Mouse (Mus musculus) lung, adult 2 months (tissue): ENCODE results near the gene Rps27. TPM values are rescaled to one million over a fixed set of nuclear protein-coding genes. Genes with fewer than 3 reads are reported as not detected.
A peak's percentile ranks its signal among the peaks of the same experiment; 100 is the strongest.

Source experiments
- DNase-seq: peaks from one replicate; pipeline ENCODE4 v3.0.0; 2022
- H3K4me1 ChIP-seq: fragments of 200-500 bp; 2 replicates; pipeline ENCODE4 v1.6.1; 2011; ENCODE audit warnings: low read length; ENCODE audit not compliant: control insufficient read depth, insufficient read depth
- H3K4me3 ChIP-seq: fragments of 200-500 bp; replicated peaks from 2 replicates; pipeline ENCODE3; 2011; ENCODE audit warnings: low read depth, mild to moderate bottlenecking, control low read depth, low read length; ENCODE audit errors: extremely low read depth
- CTCF ChIP-seq: fragments of 200-500 bp; IDR thresholded peaks from 2 replicates; pipeline ENCODE4 v1.5.1; 2011; ENCODE audit warnings: mild to moderate bottlenecking, low read length, control low read depth; ENCODE audit not compliant: insufficient read depth
- POLR2A ChIP-seq: fragments of 200-500 bp; IDR thresholded peaks from 2 replicates; pipeline ENCODE4 v1.6.1; 2011; ENCODE audit warnings: low read depth, mild to moderate bottlenecking, control low read depth, low read length, borderline replicate concordance; ENCODE audit errors: extremely low read depth
- WGBS: fragments of 180-500 bp; shearing (Covaris S2); methylation state at CpG from one replicate; pipeline ENCODE4 v1.1.7; 2018; 5-methylcytosine and 5-hydroxymethylcytosine counted together
- polyA plus RNA-seq: library from polyadenylated mRNA; depleted of rRNA; stranded (reverse); fragments of >200 nt; gene quantifications from 2 replicates; pipeline ENCODE4 v1.2.3, GENCODE M21; 2012

The Rps27 gene
- polyA plus RNA-seq, 1 experiment: 918 TPM

DNA sequence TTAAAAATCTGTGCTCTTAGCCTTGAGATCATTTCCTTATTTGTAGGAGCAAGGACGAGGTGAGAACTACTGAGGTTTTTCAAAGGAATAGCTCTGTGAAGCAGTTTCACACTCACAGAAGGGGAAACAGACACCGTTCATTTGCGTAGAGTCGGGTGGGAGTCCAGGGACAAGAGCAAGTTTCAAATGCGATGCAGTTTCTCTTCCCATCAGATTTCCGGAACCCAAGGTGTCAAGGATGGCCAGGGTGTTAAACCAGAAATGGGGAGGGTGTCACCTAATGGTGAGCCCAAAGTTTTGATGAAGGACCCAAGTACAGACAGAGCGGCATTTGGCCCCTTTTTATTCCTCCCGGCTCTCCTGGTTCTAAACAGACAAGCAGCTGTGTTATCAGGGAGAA lies 17.6 kb upstream of the Rps27 start:
- peak overlapping the region; percentile 72 for H3K4me3 ChIP-seq
- 11% methylated on average over 8 of the region's 8 CpGs for whole genome bisulfite sequencing
- DNase-seq: no peak
- TF ChIP-seq POLR2A: no peak
- TF ChIP-seq CTCF: no peak
- no peaks in the 10 kb centered on the region for H3K4me1 ChIP-seq

DNA sequence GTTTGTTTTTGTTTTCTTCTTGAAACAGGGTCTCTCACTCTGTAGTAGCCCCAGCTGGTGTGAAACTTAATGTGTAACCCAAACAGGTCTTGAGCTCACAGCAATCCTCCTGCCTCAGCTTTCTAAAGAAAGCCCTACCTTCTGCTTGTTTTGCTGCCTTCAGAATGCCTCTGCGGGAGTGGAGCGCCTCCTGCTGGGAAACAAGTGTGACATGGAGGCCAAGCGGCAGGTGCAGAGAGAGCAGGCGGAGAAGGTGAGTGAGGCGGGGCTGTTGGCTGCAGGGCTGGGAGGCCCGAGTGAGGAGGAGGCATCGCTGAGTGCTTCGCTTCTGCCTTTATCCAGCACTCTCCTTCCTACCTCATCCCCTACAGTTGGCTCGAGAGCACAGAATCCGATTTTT lies 10.9 kb upstream of the Rps27 start:
- Histone ChIP-seq H3K4me3 (no peak overlapping the region), H3K4me1 (peaks cover 9% of the 10 kb centered on the region)
- WGBS: 82% methylated on average over 10 of the region's 10 CpGs
- no peak for DNase-seq
- TF ChIP-seq CTCF: no peak
- no peak for TF ChIP-seq POLR2A

DNA sequence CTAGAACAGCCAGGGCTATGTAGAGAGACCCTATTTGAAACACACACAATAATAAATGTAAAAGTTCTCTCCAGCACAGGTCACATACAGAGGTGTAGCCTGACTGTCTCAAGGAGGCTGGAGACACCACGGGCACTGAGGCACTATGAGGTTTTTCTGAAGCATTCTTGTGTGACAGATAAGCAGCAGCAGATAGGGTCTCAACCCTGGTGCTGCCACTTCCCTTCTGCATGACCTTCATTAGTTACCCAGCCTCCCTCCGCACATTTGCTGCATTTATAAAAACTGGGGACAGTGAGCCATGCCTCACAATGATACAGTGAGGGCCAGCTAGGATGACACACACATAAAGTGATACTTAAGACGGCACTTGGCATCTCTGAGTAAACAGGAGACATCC lies 9.5 kb upstream of the Rps27 start:
- no peak for DNase-seq
- H3K4me1 ChIP-seq: peaks cover 9% of the 10 kb centered on the region
- H3K4me3 ChIP-seq: no peak overlapping the region
- 51% methylated on average over 3 of the region's 3 CpGs for WGBS
- TF ChIP-seq POLR2A (no peak), CTCF (no peak)

DNA sequence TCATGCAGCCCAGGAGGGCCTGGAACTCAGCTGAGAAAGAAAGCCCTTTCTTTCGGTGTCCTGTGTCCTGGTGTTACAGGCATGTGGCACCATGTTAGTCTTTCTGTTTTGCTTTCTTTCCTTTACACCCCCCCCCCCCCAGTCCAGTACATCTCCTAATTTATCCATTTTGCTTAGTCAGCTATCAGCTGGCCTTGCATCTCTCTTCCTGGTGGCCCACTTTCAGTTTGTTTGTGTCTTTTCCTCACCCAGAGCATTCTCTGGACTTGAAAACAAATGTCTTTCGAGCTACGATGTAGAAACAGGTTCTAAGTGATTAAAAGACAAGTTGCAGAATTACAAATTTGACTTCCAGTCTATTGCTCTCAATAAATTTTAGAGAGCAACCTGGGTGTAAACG lies 9.0 kb upstream of the Rps27 start:
- TF ChIP-seq CTCF (no peak), POLR2A (no peak)
- H3K4me3 ChIP-seq: no peak overlapping the region
- no peak for DNase-seq
- H3K4me1 ChIP-seq: peaks cover 9% of the 10 kb centered on the region
- WGBS: 73% methylated on average over 4 of the region's 4 CpGs

DNA sequence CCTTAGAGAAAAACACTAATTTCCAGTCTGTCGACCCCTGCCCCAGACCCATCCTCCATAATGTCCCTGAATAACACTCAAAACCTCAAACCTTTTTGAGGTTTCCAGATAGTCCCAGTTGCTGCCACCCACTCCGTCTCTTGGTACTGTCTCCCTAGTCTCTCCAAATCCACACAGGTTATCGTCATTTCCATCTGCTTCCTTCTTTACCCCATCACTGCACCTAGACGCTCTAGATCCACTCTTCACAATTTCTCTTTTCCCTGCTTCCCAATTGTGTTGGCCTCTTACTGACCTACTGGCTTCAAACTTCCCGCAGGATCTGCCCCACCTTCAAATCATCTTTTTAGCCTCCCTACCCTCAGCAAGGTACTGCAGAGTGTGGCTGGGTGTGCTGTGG lies 7.7 kb upstream of the Rps27 start:
- WGBS: 17% methylated on average over 5 of the region's 5 CpGs
- peaks cover 9% of the 10 kb centered on the region for H3K4me1 ChIP-seq
- H3K4me3 ChIP-seq: no peak overlapping the region
- DNase-seq: no peak
- TF ChIP-seq POLR2A (no peak), CTCF (no peak)

DNA sequence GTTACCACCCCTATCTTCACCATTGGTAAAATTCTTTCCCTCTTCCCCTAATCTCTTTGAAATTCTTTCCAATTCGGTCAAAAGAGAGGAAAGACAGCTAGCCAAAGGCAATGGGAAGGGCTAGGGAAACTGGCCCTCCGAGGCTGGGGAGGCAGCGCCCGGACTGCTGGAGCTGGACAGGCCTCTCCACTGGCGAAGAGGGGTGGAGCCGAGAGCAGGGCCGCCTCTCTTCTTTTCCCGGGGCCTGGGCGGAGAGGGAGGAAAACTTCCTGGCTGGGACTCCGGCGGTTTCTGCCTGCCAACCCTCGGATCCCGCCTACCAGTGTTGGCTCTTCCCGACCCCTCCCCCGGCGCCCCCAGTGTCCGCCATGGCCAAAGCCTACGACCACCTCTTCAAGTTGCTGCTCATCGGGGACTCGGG lies 7.1 kb upstream of the Rps27 start:
- peak; percentile 83 for DNase-seq
- WGBS: under 1% methylated on average over 19 of the region's 20 CpGs
- Histone ChIP-seq H3K4me3 (peak overlapping the region; percentile 82), H3K4me1 (peaks cover 9% of the 10 kb centered on the region)
- TF ChIP-seq POLR2A (peak; percentile 62; the same call in 1 of the 2 replicates), CTCF (no peak)

DNA sequence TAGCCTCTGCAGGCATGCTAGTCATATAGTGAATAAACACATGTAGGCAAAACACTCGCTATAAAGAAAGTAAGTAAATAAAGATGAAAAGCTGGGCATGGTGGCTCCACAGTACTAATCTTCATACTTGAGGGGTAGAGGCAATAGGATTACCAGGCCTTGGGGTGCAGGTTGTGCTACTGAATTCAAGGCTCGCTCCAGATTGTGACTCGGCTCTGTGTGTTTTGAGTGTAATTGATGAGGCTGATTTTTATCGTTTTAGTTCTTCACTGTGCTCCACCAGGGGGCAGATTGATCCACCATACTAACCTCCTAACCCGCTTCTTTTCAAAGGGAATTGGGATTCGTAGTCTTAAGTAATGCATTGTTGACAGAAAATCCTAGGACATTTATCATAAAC lies 6.6 kb upstream of the Rps27 start:
- DNase-seq: peak; percentile 41
- TF ChIP-seq CTCF (no peak), POLR2A (no peak)
- 7% methylated on average over 6 of the region's 6 CpGs for WGBS

DNA sequence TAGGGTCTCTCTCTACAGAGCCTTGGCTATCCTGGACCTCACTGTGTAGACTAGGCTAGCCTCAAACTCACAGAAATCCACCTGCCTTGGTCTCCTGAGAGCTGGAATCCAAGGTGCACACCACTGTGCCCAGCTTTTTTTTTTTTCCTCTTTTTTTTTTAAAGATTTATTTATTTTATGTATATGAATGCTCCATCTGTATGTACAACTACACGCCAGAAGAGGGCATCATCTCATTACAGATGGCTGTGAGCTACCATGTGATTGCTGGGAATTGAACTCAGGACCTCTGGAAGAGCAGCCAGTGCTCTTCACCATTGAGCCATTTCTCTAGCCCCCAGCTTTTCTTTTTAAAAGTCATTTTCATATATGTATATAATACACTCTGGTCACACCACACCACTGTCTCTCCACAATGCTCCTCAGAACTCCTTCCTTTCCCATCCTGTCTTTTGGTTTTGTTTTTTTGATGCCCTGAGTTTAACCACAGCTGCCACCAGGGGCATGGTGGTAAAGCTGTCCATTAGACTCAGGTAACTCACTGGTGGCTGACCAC lies 2.5 kb upstream of the Rps27 start:
- 41% methylated on average over 1 of the region's 1 CpGs for WGBS
- TF ChIP-seq CTCF (no peak), POLR2A (no peak)
- DNase-seq: no peak
- Histone ChIP-seq H3K4me1 (peaks cover 14% of the 10 kb centered on the region), H3K4me3 (no peak overlapping the region)

More for the DNA sequence above, 6.6 kb upstream of the Rps27 start:
- Histone ChIP-seq H3K4me3 (peak overlapping the region; percentile 82), H3K4me1 (peaks cover 9% of the 10 kb centered on the region)

DNA sequence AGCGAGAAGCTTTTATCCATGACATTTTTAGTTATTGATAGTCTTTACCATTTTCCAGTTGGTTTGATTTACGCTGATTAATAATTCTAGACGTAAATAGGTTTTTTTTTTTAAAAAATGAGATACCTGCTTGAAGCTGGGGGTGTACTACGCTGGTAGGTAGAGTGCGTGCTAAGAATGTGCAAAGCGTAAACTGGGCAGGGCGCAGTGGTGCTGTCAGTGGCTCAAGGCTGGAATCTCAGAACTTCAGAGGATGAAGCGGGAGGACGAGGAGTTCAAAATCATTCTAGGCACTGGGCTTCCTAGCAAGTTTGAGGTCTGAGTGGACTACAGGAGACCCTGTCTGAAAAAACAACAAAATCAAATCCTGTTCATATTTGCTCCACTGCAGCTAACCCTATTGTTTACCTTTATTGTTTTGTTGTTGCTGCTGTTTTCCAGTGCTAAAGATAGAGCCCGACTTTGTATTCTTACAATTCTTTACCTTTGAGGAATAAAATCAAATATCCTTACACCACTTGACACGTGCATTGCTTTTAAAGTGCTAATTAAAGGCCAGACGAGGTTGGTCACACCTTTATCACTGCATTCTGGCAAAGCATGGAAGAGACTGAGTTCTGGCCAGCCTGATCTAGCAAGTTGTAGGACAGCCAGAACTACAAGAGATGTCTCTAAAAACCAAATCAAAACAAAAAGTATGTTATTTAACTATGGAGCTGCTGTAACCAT lies 669 bp upstream of the Rps27 start:
- H3K4me1 ChIP-seq: peaks cover 10% of the 10 kb centered on the region
- peak overlapping the region; percentile 100 for H3K4me3 ChIP-seq
- no peak for TF ChIP-seq CTCF
- no peak for TF ChIP-seq POLR2A
- no peak for DNase-seq
- WGBS: 15% methylated on average over 12 of the region's 12 CpGs

DNA sequence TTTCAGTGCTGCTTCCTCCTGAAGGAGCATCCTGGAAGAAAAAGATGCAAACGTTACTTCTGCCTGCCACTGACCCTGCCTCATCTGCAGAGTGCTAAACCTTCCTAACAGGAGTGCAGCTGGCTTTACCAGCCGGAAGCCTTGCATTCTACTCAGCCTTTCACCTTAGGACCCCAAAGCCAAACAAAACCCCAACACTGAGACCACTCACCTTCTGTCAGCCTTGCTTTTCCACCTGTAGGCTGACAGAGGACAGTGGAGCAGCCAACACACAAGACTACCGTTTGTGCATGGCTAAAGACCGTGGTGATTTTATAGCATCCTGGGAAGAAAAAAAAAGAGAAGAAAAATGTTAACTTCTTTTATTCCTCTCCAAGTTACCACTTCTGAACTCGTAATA lies 728 bp downstream of the Rps27 start:
- Histone ChIP-seq H3K4me3 (peak overlapping the region; percentile 100), H3K4me1 (peaks cover 12% of the 10 kb centered on the region)
- no peak for DNase-seq
- no peak for TF ChIP-seq CTCF
- no peak for TF ChIP-seq POLR2A
- 4% methylated on average over 5 of the region's 5 CpGs for WGBS
